Mouse (Mus musculus): Measurements from ENCODE around the gene Sap18.
A peak's percentile ranks its signal among the peaks of the same experiment; 100 is the strongest.
"Not testable (repeated sequence)": the region's sequence is repeated elsewhere in the genome, so short reads cannot be mapped to it uniquely, and the experiment has no call there.

Sap18 gene

GRCm38 (mm10) chr14:57827284-57827683 is 29.3 kb downstream of the Sap18 start:
- DNase-seq = no peak

GRCm38 (mm10) chr14:57833526-57833925 is 35.5 kb downstream of the Sap18 start:
- peak; percentile 64 to 69 for DNase-seq

- no peak for DNase-seq
Observed at GRCm38 (mm10) chr14:57835157-57835556, 37.2 kb downstream of the Sap18 start.

GRCm38 (mm10) chr14:57844535-57844934 is 46.6 kb downstream of the Sap18 start:
- no peak for DNase-seq

GRCm38 (mm10) chr14:57848061-57848460 is 50.1 kb downstream of the Sap18 start:
- DNase-seq = not testable (repeated sequence)

DNA sequence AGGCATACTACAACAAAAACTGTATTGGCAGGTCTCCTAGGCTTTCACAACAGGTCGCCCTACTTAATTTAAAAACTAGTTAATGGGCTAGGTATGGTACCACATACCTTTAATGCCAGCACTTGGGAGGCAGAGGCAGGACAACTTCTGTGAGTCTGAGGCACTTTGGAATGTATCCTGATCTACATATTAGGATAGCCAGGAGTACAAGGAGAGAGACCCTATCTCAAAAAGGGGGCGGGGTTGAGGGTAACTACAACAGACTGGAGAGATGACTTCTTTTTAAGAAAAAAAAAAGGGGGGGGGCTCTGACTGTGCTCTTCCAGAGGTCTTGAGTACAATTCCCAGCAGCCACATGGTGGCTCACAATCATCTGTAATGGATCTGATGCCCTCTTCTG is 50.7 kb downstream of the Sap18 start:
- DNase-seq = no peak

DNA sequence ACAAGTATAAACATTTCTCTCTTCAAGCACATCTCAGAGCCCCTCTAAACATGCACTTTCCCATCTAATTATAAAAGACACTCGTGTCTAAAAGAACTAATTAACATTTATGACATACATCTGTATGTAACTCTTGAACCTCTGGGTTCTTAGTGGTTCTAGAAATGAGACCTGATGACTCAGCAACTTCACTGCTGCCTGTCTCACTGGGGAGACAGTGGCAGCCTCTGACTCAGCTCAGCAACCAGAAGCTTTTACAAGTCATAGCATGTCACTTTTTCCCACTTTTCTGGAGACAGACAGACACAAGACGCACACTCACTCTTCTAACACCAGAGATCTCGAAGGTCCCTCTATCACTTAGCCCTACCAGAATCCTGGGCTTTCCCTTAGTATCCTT is 52.4 kb downstream of the Sap18 start:
- no peak for DNase-seq

GRCm38 (mm10) chr14:57852961-57853360 is 55.0 kb downstream of the Sap18 start:
- no peak for DNase-seq

DNA sequence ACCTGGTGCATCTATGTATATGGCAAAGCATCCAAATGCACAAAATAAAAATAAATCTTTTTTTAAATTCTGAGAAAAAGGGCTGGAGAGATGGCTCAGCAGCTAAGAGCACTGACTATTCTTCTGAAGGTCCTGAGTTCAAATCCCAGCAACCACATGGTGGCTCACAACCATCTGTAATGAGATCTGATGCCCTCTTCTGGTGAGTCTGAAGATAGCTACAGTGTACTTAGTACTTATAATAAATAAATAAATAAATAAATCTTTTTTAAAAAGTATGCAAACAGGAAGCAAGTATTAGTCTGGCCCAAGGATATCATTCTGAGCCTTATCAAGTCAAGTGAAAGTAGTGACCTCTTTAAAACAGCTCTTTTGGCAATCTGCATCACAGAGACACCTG is 58.1 kb downstream of the Sap18 start:
- not testable (repeated sequence) for DNase-seq

Measured in lung, adult 18-20 months (tissue).